Mouse (Mus musculus): ENCODE measurements around the gene Slc2a12.

- TF ChIP-seq NRF1 (IDR thresholded peaks at IDR 0.05; ENCODE audit: insufficient read depth, low read depth, low read length, poor library complexity, severe bottlenecking), result no peak
- no peak for TF ChIP-seq UBTF (IDR thresholded peaks at IDR 0.05; ENCODE audit: borderline replicate concordance, insufficient read depth, low read depth, low read length)
- TF ChIP-seq CHD1 (IDR thresholded peaks at IDR 0.05; ENCODE audit: low read depth, low read length), result no peak
- no peak for TF ChIP-seq E2F4 (IDR thresholded peaks at IDR 0.05; ENCODE audit: borderline replicate concordance, low read depth, low read length)
- no peak for TF ChIP-seq POLR2A (IDR thresholded peaks at IDR 0.05; ENCODE audit: control insufficient read depth in 1 of 2, insufficient read depth in 1 of 2, low read depth in 1 of 2, low read length in 2 of 2, poor library complexity in 1 of 2)
- TF ChIP-seq MAFK (IDR thresholded peaks at IDR 0.05; ENCODE audit: borderline replicate concordance, low read depth, low read length), result no peak
- no peak for TF ChIP-seq CTCF (IDR thresholded peaks at IDR 0.05 in 2 of 3, conservative IDR thresholded peaks at IDR 0.05 in 1 of 3; ENCODE audit: control insufficient read depth in 1 of 3, insufficient read depth in 1 of 3, low read depth in 2 of 3, low read length in 3 of 3, poor library complexity in 1 of 3, severe bottlenecking in 1 of 3)
- no peak for TF ChIP-seq CHD2 (IDR thresholded peaks at IDR 0.05; ENCODE audit: low read length)
- no peak for TF ChIP-seq EP300 (IDR thresholded peaks at IDR 0.05; ENCODE audit: low read depth in 1 of 2, low read length in 2 of 2)
- no peak for TF ChIP-seq SIN3A (IDR thresholded peaks at IDR 0.05; ENCODE audit: low read length)
- TF ChIP-seq GATA1 (IDR thresholded peaks at IDR 0.05; ENCODE audit: low read depth, low read length), result no peak
- no peak for TF ChIP-seq MYB (IDR thresholded peaks at IDR 0.05; ENCODE audit: low read depth, low read length)
- TF ChIP-seq HCFC1 (IDR thresholded peaks at IDR 0.05; ENCODE audit: low read depth, low read length), result no peak
Measured at GRCm38 (mm10) chr10:22720781-22721529, 76.1 kb downstream of the Slc2a12 start.

Data from MEL (cell line).